Mouse (Mus musculus): ENCODE data around the gene Igf2bp3.

The Igf2bp3 gene

GRCm38 (mm10) chr6:49218275-49218802 is 3.6 kb upstream of the Igf2bp3 start:
- peak; percentile 14 to 46 for DNase-seq

DNA sequence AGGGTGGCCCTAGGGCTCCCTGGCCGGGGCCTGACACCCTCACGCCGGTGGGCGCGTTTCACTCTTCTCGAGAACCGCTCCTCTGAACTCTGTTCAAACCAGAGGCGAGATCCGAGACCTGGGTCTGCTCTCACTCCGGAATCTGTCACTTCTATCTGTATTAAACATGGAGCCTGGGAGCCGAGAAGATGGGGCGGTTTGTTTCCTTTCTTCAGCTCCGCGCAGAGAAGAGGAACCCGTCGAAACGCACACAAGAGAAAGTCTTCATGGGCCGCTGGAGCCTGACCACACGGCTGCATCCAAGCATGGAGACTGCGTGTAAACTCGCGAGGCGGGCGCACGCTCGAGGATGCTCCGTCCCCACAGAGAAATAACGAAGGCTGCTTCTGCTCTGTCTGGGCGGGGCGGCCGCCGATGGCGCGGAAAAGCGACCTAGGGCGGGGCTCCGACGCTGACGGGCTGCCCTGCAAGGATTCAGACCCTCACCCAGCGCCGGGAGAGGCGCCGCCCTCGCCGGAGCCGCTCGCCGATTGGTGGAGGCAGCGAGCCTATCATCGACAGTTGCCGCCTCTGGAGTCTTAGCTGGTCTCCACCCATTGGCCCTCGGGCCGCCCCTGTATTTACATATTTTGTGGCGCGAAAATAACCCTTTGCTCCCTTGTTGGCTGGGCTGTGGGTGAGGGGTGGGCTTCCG is 3.0 kb upstream of the Igf2bp3 start:
- DNase-seq, result peak; percentile 26 to 62

DNA sequence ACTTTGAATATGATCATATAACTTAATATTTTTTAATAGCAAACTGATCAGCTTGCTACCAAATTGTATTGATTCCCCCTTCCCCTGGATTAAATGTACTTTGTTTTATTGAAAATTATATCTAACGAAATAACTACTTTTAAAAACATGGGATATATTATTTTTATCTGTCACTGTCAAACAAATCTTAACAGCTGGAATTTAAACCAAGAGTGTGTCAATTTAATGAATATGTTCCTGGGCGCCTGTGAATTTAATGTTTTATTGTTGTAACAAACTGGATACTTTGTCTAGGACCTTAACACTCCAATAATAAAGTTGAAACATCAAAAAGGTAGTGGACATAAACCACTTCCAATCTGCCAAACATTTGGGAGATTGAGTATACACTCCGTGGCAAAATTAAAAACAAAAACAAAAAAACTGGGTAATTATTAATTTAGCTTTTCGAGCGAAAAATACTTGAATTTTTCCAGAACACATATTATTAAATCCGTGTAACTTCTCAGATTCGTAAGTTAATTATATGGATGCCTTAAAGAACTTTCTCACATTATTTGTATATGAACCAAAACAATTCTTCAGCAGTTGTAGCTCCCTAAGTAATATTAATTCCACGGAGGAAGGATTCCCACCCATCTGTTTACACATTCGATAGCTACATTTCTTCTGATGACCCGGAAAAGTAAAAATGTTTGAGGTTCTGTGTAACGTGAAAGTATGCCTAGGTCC is 2.2 kb upstream of the Igf2bp3 start:
- no peak for DNase-seq

- peak in 1 of 2 experiments; percentile 27 for DNase-seq
Measured at GRCm38 (mm10) chr6:49215748-49216585, 1.2 kb upstream of the Igf2bp3 start.

DNA sequence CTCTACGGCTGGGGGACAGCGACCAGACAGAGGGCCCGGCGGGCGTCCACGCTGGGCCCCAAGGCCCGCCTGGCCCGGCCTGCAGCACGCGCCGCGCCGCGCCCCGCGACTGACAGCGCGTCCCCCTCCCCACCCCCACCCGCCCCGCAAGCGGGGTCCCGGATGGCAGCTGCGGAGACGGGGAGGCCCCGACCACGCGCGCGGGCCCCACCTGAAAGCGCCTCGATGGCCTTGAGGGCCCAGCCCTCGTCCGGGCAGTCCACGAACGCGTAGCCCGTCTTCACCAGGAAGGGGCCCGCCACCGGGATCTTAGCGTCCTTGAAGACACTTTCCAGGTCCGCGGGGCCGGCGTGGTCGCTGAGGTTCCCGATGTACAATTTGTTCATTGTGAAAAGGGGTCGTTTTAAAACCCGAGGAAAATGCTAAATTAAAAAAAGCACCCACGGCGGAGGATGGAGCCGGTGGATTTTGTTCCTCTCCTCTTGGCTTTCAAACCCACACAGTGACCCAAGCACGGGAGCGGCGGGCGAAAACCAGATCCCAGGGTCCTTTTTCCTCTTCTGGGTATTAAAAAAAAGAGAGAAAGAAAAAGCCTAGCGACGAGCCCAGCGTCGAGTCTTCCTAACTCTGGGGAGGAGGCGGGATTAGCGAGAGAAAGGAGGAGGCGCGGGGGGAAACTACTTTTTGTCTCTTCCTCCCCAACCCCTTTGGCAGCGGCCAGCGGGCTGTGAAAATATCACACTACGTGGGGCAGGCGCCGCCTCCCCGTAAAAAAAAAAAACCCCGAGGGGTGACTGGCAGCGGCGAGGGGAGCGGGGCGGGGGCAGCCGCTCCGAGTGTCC is 450 bp downstream of the Igf2bp3 start:
- DNase-seq, result peak; percentile 20 to 23

GRCm38 (mm10) chr6:49213581-49214085 is 1.1 kb downstream of the Igf2bp3 start:
- DNase-seq, result peak; percentile 22 to 31

GRCm38 (mm10) chr6:49212931-49213580 is 1.7 kb downstream of the Igf2bp3 start:
- peak in 1 of 2 experiments; percentile 10 for DNase-seq

DNA sequence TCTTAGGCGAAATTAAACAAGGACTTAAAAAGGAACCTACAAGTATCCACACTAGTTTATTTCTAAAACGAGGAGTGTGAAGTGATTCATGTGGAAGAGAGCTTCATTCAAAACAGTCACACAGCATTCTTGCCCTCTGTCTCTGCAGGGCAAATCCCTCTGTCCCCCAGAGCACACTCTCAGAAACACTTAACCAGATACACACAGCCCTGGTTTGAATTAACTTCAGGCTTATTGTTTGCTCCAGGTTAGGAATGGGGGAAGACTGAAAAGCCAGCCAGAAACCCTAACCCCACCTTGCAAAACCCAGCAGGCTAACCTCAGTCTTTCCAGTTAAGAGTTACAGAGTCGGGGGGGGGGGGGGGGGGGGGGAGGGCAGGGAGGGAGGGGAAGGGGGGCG is 2.6 kb downstream of the Igf2bp3 start:
- DNase-seq, result no peak

DNA sequence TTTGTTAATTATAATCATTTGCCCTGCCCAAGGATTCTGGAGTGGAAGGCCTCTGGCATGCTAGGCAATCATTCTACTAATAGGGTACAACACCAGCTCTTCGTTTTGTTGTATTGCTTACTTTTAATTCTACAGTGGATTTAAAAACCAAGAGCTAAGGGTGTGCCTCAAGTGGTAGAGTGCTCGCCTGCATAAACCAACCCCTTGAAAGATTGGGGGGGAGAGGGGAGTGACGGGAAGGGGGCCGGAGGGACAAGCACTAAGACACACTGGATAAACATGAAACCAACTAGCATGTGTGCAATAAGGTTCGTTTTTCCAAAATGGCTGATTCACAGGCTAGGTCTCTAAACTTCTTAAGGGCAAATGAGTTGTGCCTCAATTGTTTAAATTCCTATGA is 3.2 kb downstream of the Igf2bp3 start:
- DNase-seq, result no peak

- no peak for DNase-seq
Measured at GRCm38 (mm10) chr6:49209881-49210854, 4.6 kb downstream of the Igf2bp3 start.

DNA sequence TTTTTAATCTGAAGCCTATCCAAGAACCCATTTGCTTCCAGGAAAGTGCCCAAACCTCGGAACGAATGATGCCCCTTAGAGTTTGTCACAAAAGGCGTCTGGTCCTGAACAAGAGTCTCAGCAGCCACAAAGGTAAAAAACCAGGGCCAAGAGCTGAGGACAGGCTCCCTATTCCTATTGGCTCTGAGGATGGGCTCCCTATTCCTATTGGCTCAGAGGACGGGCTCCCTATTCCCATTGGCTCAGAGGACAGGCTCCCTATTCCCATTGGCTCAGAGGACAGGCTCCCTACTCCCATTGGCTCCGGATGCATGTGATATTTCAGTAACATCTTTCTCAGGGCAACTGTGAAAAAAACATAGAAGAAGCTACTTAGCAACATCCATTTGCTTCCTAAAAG is 5.8 kb downstream of the Igf2bp3 start:
- no peak for DNase-seq

DNA sequence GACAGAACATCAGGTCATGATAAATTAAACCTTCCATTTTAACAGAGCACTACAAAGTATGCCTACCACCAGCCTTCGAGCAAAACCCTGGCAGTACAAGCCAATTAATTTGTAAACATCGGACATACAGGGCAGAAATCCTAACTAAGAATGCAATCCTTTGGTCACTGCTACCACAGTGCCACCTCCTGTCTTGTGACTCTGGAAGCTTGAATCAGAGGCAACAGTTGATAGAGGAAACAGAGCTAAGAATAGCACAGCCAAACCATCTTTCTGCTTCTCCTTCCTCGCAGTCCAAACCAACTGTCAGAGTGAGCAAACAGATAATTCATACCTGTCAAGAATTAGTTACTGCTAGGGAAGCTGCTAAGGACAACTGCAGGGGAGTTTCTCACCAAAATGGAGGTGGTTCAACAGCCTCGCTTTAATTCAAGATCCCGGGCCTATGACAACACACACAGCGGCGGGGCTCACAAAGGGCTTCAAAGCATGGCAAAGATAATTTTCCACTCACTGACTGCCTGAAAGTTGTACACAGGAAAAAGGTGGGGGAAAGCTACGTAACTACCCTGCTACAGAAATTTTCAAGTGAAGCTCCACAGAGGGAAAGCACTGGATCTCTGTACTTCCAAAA is 6.3 kb downstream of the Igf2bp3 start:
- peak in 1 of 2 experiments; percentile 16 for DNase-seq

DNA sequence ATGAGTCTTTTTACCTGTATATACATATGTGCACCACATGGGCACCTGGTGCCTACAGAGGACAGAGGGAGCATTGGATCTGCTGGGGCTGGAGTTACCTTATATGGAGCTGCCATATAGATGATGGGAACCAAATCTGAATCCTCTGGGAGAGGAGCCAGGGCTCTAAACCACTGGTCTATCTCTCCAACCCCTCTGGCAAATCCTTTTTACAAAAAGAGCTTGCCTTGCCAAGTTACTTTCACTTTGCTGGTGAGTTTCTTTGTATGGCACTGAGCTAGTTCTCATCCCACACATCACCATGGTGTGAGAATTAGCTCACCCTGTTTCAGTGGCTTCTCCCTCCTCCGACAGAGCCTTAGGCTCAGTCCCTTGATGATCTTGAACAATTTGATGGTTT is 8.3 kb downstream of the Igf2bp3 start:
- DNase-seq, result no peak

DNA sequence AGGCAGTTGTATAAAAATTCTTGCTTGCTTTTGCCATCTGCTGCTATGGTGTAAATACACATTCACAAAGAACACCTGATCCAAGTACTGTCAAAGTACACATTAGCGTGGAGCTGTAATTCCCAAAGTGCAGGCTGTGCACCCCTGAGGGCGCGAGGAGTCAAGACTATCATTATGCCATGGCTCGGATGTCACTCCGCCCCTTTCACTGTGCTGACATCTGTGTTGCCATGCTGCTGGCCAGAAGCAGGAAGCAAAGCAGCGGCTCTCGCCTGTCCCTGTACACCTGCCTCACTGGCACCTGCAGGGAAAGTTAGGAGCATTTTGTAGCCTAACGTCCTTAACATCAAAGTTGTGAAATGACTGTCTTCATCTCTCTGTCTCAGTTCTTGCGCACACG is 19.6 kb downstream of the Igf2bp3 start:
- DNase-seq, result no peak

GRCm38 (mm10) chr6:49194536-49194935 is 20.2 kb downstream of the Igf2bp3 start:
- no peak for DNase-seq

- peak in 1 of 2 experiments; percentile 18 for DNase-seq
Measured at GRCm38 (mm10) chr6:49189363-49189762, 25.4 kb downstream of the Igf2bp3 start.

- no peak for DNase-seq
Measured at GRCm38 (mm10) chr6:49187299-49187698, 27.5 kb downstream of the Igf2bp3 start.

GRCm38 (mm10) chr6:49176018-49176417 is 38.7 kb downstream of the Igf2bp3 start:
- no peak for DNase-seq

GRCm38 (mm10) chr6:49174616-49175015 is 40.1 kb downstream of the Igf2bp3 start:
- no peak for DNase-seq

- DNase-seq, result no peak
Measured at GRCm38 (mm10) chr6:49173674-49174073, 41.1 kb downstream of the Igf2bp3 start.

Data from cerebellum, postnatal 25 days (tissue).